Mouse (Mus musculus) stomach, embryonic 14.5 days (tissue): ENCODE measurements around the gene Rel. TPM values are rescaled to one million over a fixed set of nuclear protein-coding genes. Genes with fewer than 3 reads are reported as not detected.
"Not testable (repeated sequence)": the region's sequence is repeated elsewhere in the genome, so short reads cannot be mapped to it uniquely, and the experiment has no call there.

Source experiments
- ATAC-seq: fragments of 200-750 bp; cut with Nextera tagmentation; 2 replicates; pipeline ENCODE4 v1.8.0; 2017; ENCODE audit warnings: low read depth, moderate TSS enrichment; ENCODE audit not compliant: insufficient number of reproducible peaks, insufficient read depth, low FRiP score
- H3K27ac ChIP-seq: fragments of 300-500 bp; sonication (generic); 2 replicates; pipeline ENCODE4 v1.5.1; 2014; ENCODE audit warnings: mild to moderate bottlenecking, low read length, moderate library complexity, mixed read lengths
- H3K27me3 ChIP-seq: fragments of 300-500 bp; sonication (generic); 2 replicates; pipeline ENCODE4 v1.6.1; 2014; ENCODE audit warnings: low read length, control low read depth, mixed read lengths; ENCODE audit not compliant: control insufficient read depth, insufficient read depth
- H3K36me3 ChIP-seq: fragments of 300-500 bp; sonication (generic); 2 replicates; pipeline ENCODE4 v1.6.1; 2014; ENCODE audit warnings: mild to moderate bottlenecking, control low read depth, low read length, moderate library complexity, mixed read lengths; ENCODE audit not compliant: control insufficient read depth, insufficient read depth
- H3K4me1 ChIP-seq: fragments of 300-500 bp; sonication (generic); 2 replicates; pipeline ENCODE4 v1.6.1; 2014; ENCODE audit warnings: low read length, control low read depth, mixed read lengths; ENCODE audit not compliant: control insufficient read depth, insufficient read depth
- H3K4me2 ChIP-seq: fragments of 300-500 bp; sonication (generic); replicated peaks from 2 replicates; pipeline ENCODE4 v1.6.1; 2014; ENCODE audit warnings: low read depth, low read length, control low read depth
- H3K4me3 ChIP-seq: fragments of 300-500 bp; sonication (generic); 2 replicates; pipeline ENCODE4 v1.5.1; 2014; ENCODE audit warnings: low read depth, low read length, control low read depth
- H3K9ac ChIP-seq: fragments of 300-500 bp; sonication (generic); replicated peaks from 2 replicates; pipeline ENCODE4 v1.6.1; 2014; ENCODE audit warnings: low read depth, mild to moderate bottlenecking, control low read depth, low read length, moderate library complexity, mixed read lengths
- H3K9me3 ChIP-seq: fragments of 300-500 bp; sonication (generic); 2 replicates; pipeline ENCODE4 v1.6.1; 2016; ENCODE audit warnings: low read depth, low read length, control low read depth; ENCODE audit not compliant: control insufficient read depth
- WGBS: fragments of 180-500 bp; shearing (Covaris S2); extraction: QIAGEN DNeasy Blood & Tissue Kit; methylation state at CpG from one replicate; pipeline ENCODE4 v1.1.7; 2014; 5-methylcytosine and 5-hydroxymethylcytosine counted together
- polyA plus RNA-seq: library from polyadenylated mRNA; unstranded; fragments of >200 nt; fragmentation: Nextera tagmentation; extraction: Ambion mirVana; gene quantifications from 2 replicates; pipeline ENCODE4 v1.2.1, GENCODE M21; 2014

Rel gene
- 2.1 and 2.2 TPM in 2 replicates for polyA plus RNA-seq

DNA sequence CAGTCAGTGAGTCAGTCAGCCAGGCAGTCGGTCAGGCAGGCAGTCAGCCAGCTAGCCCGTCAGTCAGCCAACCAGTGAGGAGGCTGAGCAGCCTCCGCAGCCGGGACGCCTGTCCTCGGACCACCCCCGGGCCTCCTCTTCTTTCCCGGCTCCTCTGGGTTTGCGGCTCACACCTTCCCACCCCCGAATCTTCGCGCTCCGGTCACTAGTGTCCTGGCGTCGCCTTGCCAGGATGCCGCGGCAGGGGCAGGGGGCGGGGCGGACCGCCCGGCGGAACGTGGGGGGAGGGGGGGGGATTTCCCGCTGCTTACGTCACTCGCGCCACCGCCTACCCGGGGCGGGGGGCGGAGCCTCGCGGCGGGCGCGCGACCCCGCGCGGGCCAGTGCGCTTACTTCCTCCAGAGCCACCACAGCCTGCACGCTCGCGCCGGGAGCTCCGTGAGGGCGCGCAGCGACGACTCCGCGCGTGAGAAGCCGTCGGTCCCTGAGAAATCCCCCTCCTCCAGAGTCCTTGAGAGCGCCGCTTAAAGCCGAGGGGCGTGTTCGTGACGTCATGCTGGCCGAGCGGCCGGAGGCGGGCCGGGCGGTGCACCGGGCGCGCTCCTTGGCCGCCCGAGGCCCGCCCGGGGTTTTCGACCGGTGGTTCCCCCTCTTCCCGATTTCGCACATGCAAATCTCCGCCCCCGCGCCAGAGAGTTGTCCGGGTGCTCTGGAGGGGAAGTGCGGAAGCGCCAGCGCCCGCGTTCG lies at the start of gene Rel:
Gene Rel (minus strand): TSS at position 211 of the 747 bp plus-strand sequence.
- Histone ChIP-seq H3K9ac (peak within 1 kb of the TSS; percentile 50), H3K4me3 (peak within 1 kb of the TSS; percentile 68), H3K27ac (peak within 1 kb of the TSS; percentile 93), H3K4me1 (0 out of 2 replicates have a peak, but pooled peaks cover 3% of the 10 kb centered on the region), H3K9me3 (no peaks in the 10 kb centered on the region), H3K36me3 (no peaks in the 10 kb centered on the region), H3K4me2 (peak within 1 kb of the TSS; percentile 79), H3K27me3 (no peaks in the 10 kb centered on the region)
- ATAC-seq, result peak; percentile 90
- under 1% methylated on average over 85 of the region's 88 CpGs for WGBS

DNA sequence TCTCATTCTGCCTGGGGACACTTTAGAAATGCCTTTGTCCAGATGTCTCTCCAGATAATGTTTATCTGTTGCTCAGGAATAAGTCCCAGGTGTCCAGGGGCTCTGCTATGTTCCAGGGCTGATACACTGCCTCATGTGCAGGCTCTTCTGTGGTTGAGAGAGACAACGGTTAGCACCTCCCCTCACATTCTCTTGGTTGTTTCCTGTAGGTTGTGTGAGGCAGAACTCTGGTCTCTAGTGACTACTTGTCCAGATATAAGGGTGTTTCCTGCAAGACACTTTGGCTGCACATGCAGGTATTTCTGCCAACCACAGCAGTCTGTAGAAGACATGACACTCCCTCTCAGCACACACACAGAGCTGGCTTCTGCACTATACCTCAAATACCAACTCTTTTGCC lies 48.0 kb upstream of the Rel start:
- Histone ChIP-seq H3K27ac (no peak overlapping the region), H3K9ac (no peak overlapping the region), H3K36me3 (no peaks in the 10 kb centered on the region), H3K27me3 (no peaks in the 10 kb centered on the region), H3K4me3 (no peak overlapping the region), H3K9me3 (no peaks in the 10 kb centered on the region), H3K4me2 (no peak overlapping the region), H3K4me1 (no peaks in the 10 kb centered on the region)
- ATAC-seq, result no peak
- 70% methylated on average over 1 of the region's 1 CpGs for whole genome bisulfite sequencing

DNA sequence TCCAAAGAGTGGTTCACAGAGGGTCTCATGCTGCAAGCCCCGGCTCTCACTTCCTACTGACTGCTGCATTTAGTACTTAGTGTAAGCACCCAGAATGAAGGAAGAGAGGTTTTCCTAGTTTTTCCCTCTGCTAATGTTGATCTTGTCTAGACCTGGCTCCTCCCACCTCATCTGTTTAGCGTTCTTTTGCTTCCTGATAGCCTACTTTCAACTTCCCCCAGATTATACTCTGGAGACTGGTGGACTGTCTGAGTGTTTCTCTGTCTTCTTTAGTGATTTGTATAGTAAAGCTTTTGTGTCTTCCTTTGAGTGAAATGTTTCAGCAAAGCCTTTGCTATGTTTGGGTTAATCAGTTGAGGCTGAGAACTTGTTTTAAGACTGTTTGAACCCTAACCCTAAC lies 40.0 kb upstream of the Rel start:
- no peak for ATAC-seq
- Histone ChIP-seq H3K9ac (no peak overlapping the region), H3K27me3 (no peaks in the 10 kb centered on the region), H3K4me2 (no peak overlapping the region), H3K4me1 (no peaks in the 10 kb centered on the region), H3K27ac (no peak overlapping the region), H3K9me3 (no peaks in the 10 kb centered on the region), H3K4me3 (no peak overlapping the region), H3K36me3 (no peaks in the 10 kb centered on the region)
- 59% methylated on average over 2 of the region's 2 CpGs for WGBS

DNA sequence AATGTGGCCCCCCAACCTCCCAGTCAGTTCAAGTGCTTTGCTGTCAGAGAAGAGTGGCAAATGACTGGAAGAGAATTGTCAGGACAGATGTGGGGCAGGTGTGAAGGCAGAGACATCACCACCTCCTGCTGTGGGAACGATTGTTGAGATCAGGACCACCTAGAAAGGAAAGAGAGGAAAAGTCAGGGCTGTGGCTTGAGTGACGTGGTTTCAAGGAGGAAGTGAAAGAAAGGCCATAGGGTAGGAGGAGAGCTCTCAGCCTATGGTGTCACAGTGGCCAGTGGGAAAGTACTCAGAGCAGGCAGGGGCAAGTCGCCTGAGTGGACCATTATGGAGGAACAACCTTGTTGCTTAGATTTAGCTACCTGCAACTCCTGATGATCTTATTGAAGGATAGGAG lies 34.9 kb upstream of the Rel start:
- H3K36me3 ChIP-seq, result no peaks in the 10 kb centered on the region
- no peaks in the 10 kb centered on the region for H3K4me1 ChIP-seq
- H3K27me3 ChIP-seq, result no peaks in the 10 kb centered on the region
- WGBS, result 45% methylated on average over 3 of the region's 3 CpGs
- no peak for ATAC-seq
- no peak overlapping the region for H3K4me3 ChIP-seq
- H3K27ac ChIP-seq, result no peak overlapping the region
- H3K9me3 ChIP-seq, result no peaks in the 10 kb centered on the region
- H3K9ac ChIP-seq, result no peak overlapping the region
- H3K4me2 ChIP-seq, result no peak overlapping the region

DNA sequence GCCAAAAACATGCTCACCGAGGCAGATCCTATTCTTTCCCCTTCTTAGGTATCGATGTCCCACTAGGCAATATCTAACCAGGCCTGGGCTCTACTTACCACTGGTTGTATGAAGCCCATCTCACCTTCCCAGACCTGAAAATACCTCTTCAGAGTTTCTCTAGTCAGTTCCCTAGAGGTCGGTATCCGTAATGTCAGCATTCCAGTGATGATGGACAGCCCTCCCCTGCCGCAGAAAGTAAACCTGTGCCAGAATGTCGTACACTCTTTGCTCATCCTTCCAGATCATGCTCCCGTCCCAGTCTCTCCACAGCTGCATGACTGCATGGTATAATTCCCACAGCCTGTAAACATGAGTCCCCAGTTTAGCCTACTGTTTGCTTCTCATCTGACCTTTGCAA lies 32.4 kb upstream of the Rel start:
- no peak overlapping the region for H3K4me3 ChIP-seq

DNA sequence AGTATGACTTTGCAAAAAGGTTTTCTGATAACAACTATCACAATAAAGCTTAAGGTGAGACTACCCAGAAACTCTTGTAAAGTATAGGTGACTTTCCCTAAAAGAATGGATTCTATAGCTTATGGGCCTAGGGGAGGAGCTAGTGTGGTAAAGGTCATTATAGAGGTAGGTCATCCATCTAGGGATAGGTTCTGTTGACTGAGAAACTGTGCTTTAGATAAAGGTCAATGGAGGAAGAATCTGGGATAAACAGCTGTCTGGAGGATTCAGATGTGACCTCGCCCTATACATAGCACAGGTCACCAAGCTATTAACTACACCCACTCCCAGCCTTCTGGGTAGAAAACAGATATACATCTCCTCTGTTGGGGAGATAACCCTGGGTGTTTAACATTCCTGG lies 31.5 kb upstream of the Rel start:
- H3K27me3 ChIP-seq, result no peaks in the 10 kb centered on the region

More for the DNA sequence above, 32.4 kb upstream of the Rel start:
- Histone ChIP-seq H3K4me1 (no peaks in the 10 kb centered on the region), H3K4me2 (no peak overlapping the region), H3K27me3 (no peaks in the 10 kb centered on the region), H3K9ac (no peak overlapping the region), H3K36me3 (no peaks in the 10 kb centered on the region), H3K9me3 (no peaks in the 10 kb centered on the region), H3K27ac (no peak overlapping the region)
- ATAC-seq, result no peak
- WGBS, result 51% methylated on average over 7 of the region's 7 CpGs

DNA sequence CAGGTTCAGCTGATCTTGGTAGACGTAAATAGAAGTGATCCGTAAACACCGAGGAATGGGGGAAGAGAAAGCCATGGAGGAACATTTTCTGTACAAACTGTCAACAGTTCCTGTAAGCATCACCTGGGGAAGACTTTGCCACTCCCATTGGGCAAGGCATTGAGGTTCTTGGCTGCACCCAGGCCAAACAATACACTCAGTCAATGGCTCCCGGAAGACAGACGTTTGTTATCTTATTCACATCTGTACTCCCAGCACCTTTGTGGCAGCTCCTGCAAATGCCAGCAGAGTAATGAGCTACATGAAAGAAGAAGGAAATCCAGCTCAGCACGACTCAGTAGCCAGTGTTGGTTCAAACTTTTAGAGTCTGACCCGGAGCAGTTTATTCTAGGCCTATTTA lies 31.1 kb upstream of the Rel start:
- no peak overlapping the region for H3K27ac ChIP-seq
- 48% methylated on average over 7 of the region's 7 CpGs for WGBS
- 0 out of 2 replicates have a peak, but pooled peaks have one; percentile 49 for ATAC-seq

More for the DNA sequence above, 31.5 kb upstream of the Rel start:
- H3K4me1 ChIP-seq, result no peaks in the 10 kb centered on the region
- no peak for ATAC-seq
- no peak overlapping the region for H3K4me2 ChIP-seq
- H3K27ac ChIP-seq, result no peak overlapping the region
- H3K36me3 ChIP-seq, result no peaks in the 10 kb centered on the region
- no peak overlapping the region for H3K4me3 ChIP-seq
- no peaks in the 10 kb centered on the region for H3K9me3 ChIP-seq
- H3K9ac ChIP-seq, result no peak overlapping the region
- WGBS, result 69% methylated on average over 1 of the region's 1 CpGs

DNA sequence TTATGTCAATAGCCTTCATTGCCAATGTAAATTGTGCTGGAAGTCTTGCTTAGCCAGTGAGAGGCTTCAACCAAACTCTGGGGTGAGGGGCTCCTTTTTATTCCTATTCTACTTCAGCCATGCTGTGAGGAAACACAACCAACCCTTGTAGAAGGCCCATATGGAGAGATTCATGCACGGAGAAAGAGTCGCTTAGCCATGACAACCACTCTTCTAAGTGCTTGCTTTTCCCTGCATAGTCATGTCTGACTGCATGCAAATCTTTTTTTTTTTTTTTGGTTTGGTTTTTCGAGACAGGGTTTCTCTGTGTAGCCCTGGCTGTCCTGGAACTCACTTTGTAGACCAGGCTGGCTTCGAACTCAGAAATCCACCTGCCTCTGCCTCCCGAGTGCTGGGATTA lies 12.9 kb upstream of the Rel start:
- not testable (repeated sequence) for H3K27me3 ChIP-seq

More for the DNA sequence above, 31.1 kb upstream of the Rel start:
- H3K27me3 ChIP-seq, result no peaks in the 10 kb centered on the region
- no peak overlapping the region for H3K4me3 ChIP-seq
- H3K4me2 ChIP-seq, result no peak overlapping the region
- H3K9ac ChIP-seq, result no peak overlapping the region
- H3K9me3 ChIP-seq, result no peaks in the 10 kb centered on the region
- H3K4me1 ChIP-seq, result no peaks in the 10 kb centered on the region
- H3K36me3 ChIP-seq, result no peaks in the 10 kb centered on the region

DNA sequence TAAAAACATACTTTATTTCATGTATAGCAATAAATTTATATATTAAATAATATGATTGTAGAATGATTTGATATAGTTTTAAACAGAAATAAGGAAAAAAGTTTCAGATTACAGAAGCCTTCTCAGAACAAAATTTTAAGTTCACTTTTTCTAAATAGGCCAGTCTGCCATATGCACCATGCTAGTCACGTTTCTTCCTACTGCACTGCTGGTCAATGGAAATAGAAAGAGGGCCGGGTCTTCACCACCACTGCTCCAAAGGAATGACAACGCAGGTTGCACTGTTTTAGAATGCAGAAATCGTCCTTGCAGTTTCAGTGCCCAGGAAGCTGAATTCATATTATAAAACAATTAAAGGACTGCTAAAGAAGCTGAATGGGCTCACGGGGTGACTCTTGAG lies 12.3 kb upstream of the Rel start:
- no peak for ATAC-seq
- H3K4me2 ChIP-seq, result no peak overlapping the region
- no peaks in the 10 kb centered on the region for H3K27me3 ChIP-seq
- no peak overlapping the region for H3K27ac ChIP-seq
- H3K9me3 ChIP-seq, result no peaks in the 10 kb centered on the region
- no peaks in the 10 kb centered on the region for H3K36me3 ChIP-seq
- H3K9ac ChIP-seq, result no peak overlapping the region
- H3K4me1 ChIP-seq, result no peaks in the 10 kb centered on the region
- WGBS, result 81% methylated on average over 5 of the region's 5 CpGs
- H3K4me3 ChIP-seq, result no peak overlapping the region

More for the DNA sequence above, 12.9 kb upstream of the Rel start:
- not testable (repeated sequence) for H3K27ac ChIP-seq, H3K9ac ChIP-seq, ATAC-seq, H3K4me1 ChIP-seq, H3K9me3 ChIP-seq, H3K36me3 ChIP-seq, H3K4me2 ChIP-seq, H3K4me3 ChIP-seq
- WGBS, result 88% methylated on average over 5 of the region's 5 CpGs
